Mouse (Mus musculus) lung, adult 18-20 months (tissue): ENCODE data around the gene Spag7.

Source experiments
- DNase-seq, 2 experiments: peaks; one replicate each; pipeline ENCODE4 v3.0.0; 2022; ENCODE audit warnings: mixed read lengths in 2 of 2

Gene Spag7

DNA sequence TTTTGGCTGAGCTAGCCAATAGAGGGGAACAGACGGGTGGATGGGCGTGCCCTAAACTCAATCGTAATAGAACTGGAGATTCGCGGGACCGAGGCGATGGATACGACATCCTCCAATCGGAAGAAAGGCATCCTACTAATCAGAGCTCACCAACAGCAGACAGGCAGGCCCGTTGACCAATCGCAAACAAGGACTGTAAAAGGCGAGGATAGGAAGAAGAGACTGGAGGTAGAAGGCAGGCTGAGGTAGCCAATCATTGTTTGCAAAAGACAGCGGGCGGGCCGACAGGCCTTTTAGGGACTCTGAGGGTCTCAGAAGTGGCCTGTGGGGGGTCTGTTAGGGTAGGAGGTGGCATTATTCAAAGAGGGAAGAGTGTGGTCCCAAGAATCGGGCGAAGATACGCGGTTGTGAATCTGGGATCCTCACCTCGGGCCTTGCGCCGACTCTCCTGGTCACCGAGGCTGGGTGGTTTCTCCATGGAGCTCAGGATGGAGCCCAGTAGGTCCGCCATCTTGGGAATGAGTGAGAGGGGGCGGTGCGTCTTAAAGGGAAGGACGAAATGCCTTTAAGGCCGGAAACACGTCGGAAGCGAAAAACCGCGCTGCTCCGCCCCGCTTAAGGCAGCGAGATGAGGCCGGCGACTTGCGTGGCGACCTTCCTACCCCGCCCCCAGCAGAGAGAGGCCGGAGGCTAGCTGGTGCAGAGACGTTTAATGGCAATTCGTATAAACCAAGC lies at the start of gene Spag7:
Gene Spag7, minus strand, starts transcription at position 646 of the 735 bp plus-strand sequence.
- DNase-seq = peak; percentile 99

DNA sequence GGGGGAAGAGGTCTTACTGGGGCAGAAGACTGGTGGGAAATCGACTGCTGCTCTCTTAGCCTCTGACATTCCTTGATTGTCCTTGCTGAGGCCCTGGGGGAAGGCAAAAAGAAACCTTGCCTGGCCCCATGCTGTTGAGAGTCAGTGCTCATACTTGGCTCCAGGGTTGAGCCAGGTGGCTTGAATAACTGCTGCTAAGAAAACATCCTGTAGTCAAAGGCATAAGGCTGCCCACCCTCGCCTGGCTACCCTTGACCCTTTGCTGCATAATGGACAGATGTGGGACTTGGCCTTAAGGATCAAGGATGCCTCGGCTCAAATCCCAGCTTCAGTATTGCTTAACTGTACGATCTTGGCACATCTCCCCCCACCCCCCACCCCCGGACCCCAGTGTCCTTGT lies 49.3 kb upstream of the Spag7 start:
- no peak for DNase-seq

DNA sequence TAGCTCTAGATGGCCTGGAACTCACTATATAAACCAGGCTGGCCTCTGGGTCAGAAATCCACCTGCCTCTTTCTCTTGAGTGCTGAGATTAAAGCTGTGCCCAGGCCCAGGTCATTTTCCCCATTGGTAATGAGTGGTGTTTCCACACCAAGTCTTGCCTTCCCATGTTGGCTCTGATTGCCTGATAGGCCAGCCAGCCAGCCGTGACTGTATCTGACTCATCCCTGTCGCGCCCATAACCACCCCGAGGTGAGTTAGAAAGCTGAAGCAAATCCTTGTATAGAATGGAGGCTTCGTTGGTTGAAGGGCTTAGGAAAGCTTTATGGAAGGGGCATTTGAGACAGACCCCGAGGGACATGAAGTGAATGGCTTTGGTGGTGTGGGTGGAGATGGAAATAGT lies 46.6 kb upstream of the Spag7 start:
- no peak for DNase-seq

DNA sequence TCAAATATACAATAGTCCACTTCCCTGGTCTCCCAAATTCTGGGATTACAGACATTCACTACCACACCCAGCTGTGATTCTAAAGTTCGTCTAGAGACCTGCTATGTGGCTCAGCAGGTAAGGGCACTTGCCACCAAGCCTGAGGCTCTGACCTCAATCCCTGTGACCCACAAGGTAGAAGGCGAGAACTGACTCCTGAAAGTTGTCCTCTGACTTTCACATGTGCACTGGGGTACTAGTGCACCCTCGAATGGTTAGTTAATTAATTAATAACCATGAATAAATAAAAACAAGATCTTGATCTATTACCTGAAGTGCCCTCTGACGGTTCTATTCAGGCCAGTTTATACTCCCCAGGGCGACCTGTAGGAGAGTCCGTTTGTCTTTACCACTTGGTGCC lies 44.0 kb upstream of the Spag7 start:
- no peak for DNase-seq

DNA sequence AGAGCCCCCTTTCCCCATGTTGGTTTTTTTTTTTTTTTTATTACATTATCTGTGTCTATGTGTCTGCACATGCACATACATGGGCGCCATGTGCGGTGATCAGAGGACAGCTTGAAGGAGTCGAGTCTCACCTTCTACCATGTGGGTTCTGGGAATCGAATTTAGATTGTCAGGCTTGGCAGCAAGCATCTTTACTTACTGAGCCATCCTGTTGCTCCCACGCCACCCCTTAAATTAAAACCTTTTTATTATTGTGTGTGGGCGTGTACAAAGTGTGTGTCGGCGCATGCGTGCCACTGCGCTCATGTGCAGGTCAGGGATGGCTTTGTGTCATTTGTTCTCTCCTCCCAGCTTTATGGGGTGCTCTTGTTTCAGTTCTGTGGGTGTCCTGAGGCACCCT lies 41.8 kb upstream of the Spag7 start:
- no peak for DNase-seq

DNA sequence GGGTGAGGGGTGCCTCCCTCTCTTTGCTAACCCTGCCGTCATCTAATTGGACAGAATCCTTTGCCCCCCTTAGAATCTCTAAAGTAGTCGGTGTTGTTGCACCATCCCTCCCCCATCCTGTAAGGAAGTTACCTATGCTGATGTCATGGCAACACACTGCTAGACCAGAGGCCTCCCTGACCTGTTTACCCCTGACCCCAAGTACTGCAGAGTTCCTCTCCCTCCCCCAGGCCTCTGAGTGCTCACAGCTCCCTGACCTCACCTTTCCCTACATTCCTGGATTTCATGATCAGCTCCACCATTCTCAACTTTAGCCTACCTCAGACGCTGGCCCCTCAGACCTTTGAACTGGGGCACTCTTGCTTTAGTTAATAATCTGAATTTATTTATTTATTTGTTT lies 36.9 kb upstream of the Spag7 start:
- no peak for DNase-seq

DNA sequence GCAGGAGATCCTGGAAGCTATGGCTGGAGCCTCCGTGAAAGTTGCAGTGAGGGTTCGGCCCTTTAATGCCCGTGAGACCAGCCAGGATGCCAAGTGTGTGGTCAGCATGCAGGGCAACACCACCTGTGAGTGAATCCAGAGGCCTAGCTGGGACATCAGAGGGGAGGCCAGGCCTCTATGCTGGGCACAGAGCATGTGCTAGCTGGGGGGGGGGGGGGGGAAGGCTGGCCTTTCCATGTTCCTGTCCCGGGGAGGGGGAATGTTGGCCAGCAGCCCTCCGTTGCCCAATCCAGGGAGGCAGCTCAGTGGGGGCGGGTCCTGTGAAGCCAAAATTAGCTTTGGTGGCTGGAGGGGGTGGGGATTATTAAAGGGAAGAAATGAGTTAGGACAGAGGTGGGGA lies 33.6 kb upstream of the Spag7 start:
- DNase-seq = peak; percentile 64 to 67

DNA sequence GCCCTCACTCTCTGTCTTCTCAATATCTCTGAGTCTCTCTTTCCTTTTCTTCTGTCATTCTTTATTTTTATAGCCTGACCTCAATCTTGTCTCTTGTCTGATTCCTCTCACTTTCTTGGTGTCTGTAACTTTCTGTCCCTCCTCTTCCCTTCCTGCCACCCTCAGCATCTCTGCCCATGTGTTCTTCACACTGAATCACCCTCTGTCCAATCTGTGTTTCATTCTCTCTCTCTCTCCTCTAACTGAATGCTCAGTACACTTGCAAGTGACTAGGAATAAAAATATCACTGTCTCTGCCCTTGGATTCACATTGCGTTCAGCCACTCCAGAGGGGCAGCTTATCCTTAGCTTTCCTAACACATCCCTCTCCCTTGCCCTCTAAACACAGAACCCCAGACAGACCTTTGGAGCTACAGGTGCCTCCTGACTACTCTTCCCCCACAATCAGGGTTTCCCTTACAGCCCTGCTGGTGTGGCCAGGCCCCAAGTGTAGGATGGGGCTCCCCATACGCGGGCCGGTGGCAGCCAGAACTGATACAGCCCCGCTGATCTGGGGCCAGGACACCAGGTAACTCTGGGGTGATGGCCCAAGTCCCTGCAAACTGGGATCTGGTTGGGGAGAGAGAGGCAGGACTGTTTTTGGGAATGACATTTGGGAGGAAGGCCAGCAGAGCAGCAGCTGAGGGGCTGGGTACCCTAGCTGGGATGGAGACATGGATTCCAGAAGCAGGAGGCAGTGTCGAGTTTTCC lies 32.9 kb upstream of the Spag7 start:
- no peak for DNase-seq

DNA sequence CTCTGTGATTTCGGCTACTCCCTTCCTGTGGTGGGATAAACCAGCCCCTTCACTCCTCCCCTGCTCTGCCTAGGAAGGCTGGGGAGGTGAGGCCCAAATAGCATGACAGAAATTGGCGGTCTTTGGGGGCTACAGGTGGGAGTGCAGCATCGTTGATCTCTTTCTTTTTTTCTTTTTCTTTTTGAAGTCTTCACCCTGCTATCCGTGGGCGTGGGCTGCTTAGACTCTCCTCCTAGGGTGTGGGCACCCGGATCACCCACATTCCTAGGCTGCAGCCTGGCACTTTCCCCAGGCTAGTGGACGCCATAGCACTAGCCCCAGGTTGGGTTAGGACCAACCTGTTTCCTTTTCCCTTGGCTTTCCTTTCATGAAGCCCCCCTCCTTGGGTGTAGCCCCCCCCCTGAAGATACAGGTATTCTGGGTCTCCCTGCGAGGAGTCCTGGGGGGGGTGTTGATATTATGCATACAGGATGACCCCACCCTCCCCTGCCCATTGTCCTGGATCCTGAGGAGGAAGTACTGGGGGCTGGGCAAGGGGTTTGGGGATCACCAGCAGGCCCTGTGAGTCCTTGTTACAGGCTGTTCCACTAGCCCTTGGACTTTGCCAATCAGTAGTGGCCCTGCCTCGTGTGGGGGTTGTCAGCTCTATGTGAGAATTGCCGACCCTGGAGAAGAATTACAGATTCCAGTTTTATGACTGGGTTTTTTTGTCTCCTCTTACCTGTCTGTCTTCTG lies 32.2 kb upstream of the Spag7 start:
- DNase-seq = peak; percentile 40 to 47

DNA sequence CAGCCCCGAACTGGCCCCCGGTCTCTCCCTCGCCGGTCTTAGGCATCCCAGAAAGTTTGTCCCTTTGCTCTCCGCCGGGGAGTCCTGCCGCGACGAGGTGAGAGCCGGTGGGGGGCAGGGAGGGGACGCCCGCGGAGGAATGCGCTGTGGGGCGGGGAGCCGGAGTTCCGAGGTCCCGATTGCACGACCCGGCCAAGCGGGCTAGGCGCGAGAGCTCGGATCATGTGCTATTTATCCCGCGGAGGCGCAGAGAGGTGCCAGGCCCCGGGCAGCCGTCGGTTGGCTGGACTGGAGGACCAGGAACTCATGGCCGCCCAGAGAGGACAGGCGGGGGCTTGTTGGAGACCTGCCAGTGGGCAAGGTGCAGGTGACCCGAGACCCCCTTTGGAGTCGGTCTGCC lies 31.4 kb upstream of the Spag7 start:
- DNase-seq = peak; percentile 78 to 85

DNA sequence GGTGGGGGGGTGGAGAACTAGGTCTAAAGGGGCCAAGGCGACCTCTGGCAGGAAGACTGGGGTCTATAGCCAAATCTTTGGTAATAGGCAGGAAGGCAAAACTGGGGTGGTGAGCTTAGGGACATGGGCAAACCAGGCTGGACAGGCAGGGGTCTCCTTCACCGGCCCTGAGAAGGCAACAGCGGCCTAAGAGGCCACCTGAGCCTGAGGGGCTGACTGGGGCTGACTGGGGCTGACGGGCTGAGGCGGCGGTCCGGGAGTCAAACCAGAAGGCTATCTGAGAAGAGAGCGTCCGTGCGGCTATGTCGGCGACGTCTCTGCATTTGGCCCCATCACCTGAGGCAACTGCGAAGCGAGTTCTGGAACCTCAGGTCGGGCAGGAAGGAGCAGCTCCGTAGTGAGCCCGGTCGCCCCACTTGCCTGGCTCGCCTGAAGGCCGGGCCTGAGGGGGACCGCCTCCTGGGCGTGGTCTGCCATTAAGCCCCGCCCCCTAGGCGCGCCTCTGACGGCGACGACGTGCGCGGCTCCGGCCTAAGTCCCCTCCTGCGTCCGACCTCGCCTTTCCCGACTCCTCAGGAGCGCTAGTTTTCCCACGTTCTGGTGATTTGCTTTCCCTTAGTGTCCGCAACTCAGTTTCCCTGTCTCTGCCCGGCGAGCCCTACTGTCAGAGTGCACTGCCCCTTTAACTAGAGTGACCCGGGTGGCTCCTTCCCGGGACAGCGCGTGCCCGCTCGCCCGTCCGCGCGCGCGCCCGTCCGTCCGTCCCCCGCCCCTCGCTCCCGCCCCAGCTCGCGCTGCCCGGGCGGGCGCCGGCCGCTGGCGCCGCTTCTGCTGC lies 30.7 kb upstream of the Spag7 start, which contains the start of the genes Inca1 and Kif1c:
Gene Inca1, minus strand, starts transcription at position 434 of the 835 bp plus-strand sequence.
Gene Kif1c, plus strand, starts transcription at position 827 of the 835 bp plus-strand sequence.
- peak; percentile 93 for DNase-seq

DNA sequence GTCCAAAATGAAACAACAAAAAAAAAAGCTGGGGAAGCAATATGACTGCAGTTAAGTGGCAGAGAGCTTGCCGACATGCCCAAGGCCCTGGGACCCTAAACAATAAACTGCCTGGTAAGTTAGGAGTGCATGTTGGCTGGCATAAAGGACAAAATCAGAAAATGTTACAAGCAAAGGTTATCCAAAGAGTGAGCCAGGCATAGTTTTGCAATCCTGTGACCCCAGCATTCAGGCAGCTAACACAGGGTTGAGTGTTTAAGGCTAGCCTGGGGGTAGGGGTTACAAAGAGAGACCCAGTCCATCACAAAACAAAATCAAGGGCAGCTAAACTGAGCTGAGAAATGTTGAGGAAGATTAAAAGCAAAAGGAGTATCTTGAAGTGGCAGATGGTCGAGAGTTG lies 29.8 kb upstream of the Spag7 start:
- DNase-seq = no peak

DNA sequence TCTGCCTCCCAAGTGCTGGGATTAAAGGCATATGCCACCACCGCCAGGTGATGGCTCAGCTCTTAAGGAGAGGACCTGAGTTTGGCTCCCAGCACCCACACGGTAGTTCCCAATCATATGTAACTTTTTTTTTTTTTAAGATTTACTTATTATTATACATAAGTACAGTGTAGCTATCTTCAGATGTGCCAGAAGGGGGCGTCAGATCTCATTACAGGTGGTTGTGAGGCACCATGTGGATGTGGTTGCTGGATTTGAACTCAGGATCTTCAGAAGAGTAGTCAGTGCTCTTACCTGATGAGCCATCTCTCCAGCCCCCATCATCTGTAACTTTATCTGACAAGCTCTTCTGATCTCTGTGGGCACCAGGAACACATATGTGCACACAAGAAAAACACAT lies 28.2 kb upstream of the Spag7 start:
- DNase-seq = no peak

DNA sequence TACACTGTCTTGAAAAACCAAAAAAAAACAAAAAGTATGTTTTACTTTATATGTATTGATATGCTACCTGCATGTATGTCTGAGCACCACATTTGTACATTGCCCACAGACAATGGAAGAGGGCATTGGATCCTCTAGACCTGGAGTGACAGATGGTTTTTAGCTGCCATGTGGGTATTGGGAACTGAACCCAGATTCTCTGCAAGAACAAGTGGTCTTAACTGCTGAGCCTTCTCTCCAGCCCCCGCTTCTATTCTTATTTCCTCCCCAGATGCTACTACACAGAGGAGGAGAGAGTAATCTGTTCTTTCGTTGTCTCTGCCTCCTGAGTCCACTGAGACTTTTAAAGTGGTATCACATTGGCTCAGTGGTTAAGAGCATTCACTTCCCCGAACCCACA lies 24.3 kb upstream of the Spag7 start:
- no peak for DNase-seq

DNA sequence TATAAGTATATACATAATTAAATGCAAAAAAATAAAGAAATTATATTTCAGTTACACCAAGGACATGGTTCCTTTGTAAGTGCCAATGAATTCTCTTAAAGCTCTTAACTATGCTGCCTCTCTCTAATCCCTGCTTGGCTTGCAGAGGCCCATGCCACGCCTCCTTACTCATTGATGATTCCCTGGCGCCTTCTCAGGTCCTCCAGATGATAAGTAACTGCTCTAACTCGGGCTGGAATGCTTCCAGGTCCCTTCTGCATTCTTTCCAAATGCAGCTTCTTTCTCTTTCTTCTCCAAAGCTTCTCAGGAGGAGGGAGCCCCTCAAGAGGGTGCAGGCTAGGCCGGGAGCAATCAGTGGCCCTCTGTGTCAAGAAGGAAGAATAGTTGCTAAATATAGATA lies 20.4 kb upstream of the Spag7 start:
- no peak for DNase-seq

DNA sequence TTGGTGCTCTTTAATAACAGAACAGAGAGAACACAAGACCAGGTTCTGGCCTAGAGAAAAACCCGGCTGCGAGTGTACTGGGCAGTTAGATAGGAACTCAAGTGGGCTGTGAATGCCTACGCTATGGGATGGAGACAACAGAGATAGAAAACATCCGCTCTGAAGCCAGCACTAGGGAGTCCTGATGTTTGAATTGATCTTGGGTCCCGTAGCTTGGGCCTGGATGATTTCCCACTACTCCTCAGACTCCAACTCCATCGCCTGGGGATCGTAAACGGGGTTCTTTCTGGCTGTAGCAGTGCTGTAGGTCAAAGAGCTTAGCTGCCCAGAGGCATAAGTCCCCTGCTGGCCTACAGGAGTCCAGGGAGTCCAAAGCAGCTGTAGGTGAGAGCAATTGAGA lies 19.2 kb upstream of the Spag7 start:
- DNase-seq = no peak

DNA sequence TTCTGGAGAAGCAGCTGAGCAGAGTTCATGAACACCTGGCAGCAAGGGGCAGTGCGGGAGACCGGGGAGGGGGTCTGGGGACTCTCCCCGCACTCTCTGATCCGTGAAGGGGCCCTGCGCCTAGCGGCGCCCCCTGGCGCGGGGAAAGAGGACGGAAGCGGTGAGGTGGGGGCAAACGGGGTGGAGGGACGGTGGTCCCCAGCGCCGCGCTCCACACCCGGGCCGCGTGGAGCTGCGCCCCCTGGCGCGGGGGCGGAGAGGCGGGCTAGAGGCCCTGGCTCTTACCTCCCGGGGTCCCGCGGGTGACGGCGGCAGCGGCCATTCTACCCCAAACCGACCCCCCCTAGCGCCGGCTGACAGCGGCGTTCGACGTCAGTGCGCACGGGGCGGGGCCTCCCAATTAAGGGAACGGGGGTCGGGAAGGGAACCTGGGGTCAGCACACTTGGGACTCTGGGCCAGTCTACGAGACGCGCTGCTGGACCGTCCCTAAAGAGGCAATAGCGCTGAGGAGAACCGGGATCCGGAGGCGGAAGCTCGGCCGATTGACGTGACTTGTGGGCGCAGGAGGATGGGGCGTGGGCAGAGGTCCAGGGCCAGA lies 18.5 kb upstream of the Spag7 start, which contains the start of gene Camta2:
Gene Camta2, minus strand, starts transcription at position 505 of the 599 bp plus-strand sequence.
- DNase-seq = peak; percentile 88 to 89

DNA sequence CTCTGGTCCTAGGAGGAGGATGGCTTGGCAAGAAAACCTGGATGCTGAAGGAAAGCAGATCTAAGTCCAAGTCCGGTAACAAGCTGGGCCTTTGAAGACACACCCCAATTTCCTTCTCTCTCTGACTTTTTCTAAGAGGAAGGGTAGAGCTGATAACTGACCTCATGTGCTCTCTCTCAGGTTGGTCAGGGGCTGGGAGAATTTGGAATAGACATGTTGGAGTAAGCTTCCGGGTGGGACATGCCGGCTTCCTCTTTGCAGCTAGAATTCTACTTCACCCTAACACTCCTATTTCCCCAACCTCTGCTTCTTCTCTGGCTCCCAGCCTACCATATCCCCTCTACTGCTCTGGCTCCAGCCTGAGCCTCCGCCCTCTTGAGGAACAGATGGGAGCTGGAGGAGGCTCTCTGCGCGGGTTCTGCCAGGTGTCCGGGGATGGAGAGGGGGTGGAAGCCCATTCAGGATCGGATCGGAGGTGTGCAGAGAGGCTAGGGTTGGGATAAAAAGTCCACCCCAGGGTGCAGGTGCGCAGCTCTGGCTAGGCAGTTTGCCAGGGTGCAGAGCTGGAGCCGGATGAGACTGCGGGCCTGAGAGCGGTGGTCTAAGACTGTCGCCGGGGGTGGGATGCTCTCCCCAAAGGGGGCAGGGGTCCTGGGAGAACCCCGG lies 17.8 kb upstream of the Spag7 start:
- DNase-seq = peak; percentile 34 to 39

DNA sequence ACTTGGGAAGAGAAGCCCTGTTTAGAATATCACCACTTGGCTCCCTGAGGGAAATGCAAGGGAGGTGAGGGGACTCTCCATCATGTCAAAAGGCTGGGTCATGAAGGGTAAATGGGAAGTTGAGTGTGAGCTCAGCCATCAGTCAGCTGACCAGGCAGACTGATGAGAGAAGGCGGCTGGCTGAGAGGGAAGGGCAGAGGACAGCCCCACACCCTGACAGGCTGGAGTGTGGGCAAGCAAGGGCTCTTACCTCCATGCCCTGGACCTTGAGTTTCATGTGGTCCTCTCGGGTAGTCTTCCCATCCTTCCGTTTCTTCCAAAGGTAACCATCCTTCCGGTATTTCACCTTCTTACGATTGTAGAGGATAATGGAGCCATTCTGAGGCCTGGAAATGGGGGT lies 14.4 kb upstream of the Spag7 start:
- no peak for DNase-seq

DNA sequence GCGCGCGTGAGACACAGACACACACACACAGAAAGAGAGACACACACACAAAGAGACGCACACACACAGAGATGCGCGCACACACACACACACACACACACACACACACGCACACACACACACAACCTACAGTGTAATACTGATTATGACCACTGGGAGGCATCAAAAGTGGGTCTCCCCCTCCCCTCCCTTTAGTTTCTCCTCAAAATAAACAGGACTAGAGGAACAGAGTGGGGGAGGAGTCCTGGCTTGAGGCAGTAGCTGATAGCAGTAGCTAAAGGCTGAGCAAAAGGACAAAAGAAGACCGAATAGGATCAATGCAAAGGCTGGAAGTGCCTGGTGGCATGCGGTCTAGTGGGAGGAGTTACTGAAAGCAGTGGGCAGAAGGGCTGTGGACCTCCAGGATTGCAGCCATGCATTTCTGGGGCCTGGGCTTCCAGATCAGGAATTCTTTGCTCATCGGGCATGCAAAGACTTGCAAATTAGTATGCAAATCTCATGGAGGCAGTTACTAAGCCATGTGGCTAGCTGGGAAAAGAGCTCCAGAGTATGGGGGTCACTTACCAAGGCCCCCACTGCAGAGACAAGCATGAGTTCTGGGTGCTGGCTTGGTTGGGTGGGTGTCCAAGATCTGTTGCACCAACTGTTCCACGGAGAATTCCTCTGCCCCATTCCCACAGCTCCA lies 12.8 kb upstream of the Spag7 start:
- no peak for DNase-seq

DNA sequence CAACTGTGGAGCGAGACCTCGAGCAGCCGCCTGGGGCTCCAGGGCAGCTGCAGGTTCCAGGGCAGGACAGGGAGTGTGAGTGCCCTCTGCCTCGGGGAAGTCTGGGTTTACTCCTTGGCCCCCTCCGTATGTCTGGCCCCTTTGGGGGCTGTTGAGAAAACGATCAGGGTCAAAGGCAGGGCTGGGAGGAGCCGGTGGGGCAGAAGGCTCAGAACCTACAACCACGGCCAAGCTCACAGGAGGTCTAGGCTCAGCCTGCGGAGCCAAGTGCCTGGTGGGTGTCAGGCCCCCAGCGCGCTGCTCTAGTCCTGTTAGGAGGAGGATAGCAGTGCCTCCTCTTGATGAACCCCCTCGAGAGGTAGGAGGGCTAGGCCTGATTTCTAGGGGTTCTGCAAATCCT lies 12.0 kb upstream of the Spag7 start:
- DNase-seq = no peak
